Mouse (Mus musculus): ENCODE measurements around the gene Kat2a.
A peak's percentile ranks its signal among the peaks of the same experiment; 100 is the strongest.

Gene Kat2a

DNA sequence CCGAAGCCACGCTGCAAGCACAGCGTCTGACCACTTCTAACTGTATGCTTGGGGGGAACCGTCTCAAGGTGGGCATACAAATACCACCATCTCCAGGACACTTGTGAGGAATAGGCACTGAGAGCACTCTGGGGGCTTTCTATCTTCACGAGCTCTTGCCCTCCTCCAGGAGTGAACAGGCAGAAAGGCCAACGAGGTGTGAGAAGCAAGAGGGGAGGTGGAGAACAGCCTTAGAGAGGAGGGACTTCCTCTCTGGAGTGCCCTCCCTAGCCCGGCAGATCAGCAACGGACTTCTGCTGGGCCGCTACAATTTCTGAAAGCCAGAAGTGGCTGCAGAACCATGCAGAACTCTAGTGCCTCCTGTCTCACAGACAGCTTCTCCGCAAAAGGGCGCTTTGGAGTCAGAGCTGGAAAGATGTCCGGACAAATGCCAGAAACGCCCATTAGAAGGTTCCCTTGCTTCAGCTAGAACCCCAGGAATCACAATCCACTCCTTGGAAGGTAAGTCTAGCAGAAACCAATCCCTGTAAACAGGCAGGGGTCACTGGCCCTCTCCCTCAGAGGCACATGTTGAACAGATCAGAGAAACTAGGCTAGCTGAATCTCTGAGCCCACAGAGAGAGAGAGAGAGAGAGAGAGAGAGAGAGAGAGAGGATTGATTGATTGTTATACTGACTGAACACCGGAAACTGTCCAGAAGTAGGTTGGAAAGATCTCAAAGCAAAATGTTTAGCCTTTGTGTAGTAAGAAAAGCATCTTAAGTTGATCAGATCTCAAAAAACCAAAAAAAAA, 23.9 kb upstream of the Kat2a start:
- no peak for DNase-seq (ENCODE audit: low spot score)

DNA sequence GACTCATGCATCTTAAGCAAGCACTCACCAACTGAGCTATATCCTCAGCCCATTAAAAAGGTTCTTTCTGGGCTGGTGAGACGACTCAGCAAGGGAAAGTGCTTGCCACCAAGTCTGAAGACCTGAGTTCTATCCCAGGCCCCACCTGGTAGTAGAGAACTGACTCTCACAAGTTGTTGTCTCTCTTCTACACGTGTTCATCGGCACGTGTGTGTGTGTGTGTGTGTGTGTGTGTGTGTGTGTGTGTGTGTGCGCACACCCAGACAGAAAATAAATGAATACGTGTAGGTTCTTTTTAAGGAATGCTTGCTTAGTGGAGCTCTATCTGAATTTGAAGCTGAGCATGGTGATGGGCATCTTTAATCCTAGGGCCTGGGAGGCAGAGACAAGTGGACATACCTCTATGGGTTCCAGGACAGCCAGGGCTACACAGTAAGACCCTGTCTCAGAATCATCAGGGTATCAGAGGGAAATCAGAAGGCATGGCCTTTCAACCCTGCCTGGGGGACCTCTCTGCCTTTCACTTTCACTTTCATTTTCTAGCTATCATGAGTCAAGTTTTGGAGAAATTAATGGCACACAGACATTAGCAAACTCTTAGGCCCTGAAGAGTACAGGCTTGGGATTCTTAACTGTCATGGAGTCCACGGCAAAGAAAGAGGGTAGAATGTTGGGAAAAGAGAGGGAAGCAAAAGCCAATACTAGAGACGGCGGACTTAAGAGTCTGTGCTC, 23.0 kb upstream of the Kat2a start:
- no peak for DNase-seq (ENCODE audit: low spot score)

DNA sequence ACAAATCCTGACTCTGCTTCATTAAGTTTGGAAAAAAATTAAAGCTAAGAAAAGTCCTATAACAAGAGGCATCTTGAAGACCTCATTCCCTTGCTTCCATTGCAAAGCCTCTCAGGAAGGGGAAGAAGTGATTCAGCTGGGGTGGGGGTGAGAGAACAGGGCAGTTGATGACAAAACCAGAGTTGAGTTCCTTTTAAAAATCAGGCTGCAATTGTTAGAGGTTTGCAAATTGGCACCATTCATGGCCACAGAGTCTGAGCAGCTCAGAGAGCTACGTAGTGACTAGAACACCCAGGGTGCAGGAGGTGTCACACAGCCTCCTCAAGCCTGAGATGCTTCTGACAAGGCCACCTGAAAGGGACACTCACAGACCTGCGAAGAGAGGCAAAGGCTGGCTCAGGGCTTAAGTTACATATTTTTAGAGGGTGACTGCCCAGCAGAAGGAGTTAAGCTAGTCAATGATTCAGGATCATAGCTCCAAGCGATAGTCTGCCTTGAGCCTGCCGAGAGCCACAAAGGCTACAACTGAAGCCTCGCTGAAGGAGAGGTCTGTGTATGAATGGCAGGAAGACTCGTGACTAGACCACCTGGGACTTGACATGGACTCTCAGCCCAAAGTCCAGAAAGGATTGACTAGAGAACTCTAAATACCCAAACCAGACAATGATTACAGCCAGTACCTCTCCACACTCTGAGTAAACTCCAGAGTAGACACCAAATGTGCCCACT, 18.4 kb upstream of the Kat2a start:
- no peak for DNase-seq (ENCODE audit: low spot score)

GRCm38 (mm10) chr11:100729976-100730375, 17.7 kb upstream of the Kat2a start:
- DNase-seq (ENCODE audit: low spot score) = no peak

- no peak for DNase-seq (ENCODE audit: low spot score)
Observed at GRCm38 (mm10) chr11:100728601-100729000, 16.3 kb upstream of the Kat2a start.

DNA sequence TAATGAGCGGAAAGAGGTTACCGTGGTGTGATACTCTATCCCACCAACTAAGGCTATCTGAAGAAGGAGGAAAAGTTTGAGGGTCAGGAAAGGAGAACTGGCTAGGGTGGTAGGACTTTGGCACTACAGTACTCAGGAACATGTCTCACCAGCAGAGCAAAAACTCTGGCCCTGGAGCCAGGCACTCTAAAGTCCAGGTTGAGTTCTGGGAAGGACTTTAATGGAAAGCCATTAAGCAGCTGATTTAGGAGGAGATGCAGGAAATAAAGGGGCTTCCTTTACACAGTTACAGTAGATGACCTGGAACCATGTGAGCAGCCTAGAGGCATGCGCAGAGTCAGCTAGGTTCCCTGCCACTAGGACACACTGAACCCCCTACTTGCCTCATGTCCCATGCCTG, 14.9 kb upstream of the Kat2a start:
- no peak for DNase-seq (ENCODE audit: low spot score)

DNA sequence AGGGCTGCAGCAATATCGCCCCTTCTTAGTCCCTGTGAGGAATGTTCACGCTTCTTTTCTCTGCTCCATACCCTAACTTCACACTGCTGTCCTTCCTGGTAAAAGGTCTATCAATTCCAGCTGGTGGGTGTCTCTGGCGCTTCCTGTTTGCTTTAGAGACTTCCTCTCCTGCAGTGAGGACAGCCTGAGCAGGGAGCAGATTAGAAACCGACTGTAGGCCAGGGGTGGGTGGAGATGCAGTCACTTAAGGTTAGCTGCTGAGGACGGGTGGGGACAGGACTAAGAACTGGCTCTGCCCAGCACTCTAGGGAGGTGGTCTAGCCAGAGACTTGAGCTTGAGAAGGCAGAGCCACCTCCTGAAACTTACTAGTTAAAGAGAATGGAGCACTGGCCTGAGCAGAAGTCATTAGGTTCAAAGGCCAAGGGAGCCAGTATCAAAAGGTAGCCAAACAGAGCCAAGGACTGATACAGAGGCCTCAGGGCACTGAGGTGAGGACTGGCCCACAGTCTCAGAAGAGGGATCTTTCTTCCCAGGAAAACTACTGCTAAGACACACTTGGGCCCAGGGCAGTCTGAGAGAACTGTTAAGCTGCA, 12.8 kb upstream of the Kat2a start:
- no peak for DNase-seq (ENCODE audit: low spot score)

DNA sequence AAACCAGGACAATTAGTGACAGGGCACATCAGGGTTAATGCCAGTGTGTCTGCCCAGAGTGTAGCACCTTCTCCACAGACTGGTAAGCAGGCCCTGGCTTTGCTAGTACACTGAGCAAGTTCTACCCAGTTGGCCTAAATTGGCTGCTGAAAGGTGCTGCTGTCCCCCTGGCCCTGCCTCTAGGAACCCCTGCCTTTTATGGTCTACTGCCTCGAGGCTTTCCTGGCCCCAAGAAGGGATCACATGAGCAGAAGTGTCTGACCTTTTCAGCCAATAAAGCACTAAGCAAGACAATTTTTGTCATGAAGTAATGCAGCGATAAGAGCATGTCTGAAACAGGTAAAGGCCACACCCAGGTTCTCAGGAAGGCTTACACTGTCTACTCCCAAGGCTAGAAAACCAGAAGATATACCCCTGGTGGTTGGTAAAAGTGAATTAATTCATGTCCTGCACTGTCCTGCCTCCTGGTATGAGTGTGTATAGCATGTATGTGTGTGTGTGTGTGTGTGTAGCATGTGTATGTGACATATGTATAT, 10.3 kb upstream of the Kat2a start:
- no peak for DNase-seq (ENCODE audit: low spot score)

GRCm38 (mm10) chr11:100721776-100722492, 9.7 kb upstream of the Kat2a start:
- no peak for DNase-seq (ENCODE audit: low spot score)

DNA sequence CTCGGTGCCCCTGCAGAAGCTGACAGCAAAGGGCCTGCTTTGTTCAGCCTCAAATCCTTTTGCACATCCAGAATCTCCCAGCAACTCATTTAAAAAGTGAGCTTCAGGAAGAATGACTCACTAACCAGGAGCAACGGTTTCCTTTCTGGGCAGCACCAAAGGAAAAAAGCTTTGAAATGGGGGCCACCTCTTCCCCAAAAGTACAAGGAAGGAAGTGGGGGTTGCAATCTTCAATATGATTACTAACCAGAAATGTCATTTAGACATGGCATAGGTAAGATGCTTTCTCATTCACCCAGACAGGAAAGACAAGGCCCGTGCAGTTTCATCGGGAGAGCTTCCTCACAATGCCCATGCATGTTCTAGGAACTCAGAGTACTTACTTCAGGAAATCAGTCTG, 9.0 kb upstream of the Kat2a start:
- DNase-seq (ENCODE audit: low spot score) = no peak

DNA sequence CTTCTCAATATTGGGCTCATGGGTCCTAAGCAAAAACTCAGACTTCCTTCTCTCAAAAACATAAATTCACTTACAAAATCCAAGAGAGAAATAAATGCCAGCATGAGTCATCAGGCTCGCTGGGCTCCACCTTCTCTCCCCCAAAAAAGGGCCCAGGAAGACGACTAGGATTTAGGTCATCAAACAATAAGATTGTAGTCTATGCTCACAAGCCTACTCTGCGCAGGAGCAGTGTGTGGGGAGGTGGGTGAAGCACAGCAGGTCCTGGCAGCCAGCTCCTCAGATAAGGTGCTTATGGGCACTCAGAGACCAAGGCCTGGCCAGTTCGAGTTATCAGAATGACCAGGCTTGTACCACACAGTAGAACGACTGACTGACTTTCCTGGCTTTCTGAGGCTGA, 8.1 kb upstream of the Kat2a start:
- no peak for DNase-seq (ENCODE audit: low spot score)

DNA sequence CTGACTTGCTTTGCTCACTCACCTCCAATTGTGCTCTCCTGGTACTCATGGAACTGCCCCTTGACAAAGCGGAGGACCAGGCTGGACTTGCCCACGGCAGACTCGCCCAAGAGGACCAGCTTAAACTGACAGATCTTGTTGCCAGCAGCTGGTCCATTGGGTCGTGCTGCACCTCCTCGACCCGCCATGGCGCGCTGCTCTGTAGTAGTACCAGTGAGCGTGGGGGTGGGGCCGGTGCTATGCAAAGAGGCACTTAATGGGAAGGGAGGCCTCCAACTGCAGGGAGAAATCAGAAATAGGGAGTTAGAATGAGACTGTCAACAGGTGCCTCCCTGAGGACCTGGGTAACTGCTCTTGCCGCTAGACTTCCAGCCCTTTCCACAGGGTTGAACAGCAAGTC, 7.6 kb upstream of the Kat2a start:
- DNase-seq (ENCODE audit: low spot score) = no peak

DNA sequence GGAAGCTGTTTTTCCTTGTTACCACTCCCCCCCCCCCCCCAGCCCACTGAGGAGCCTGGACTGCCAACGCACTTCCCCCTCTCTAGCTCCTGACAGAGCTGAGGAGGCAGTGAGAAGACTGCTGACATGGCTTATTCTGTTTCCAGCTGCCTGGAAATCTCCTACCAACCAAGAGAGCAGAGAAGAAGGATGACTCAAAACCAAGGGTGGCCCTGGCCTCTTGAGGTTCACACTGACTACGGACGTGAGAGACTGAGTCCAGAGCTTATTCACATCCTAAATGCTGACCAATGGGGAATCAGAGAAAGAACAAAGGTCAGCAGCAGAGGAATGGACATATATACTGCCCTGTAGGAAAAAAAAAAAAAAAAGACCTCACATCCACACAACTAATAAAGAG, 7.0 kb upstream of the Kat2a start:
- no peak for DNase-seq (ENCODE audit: low spot score)

DNA sequence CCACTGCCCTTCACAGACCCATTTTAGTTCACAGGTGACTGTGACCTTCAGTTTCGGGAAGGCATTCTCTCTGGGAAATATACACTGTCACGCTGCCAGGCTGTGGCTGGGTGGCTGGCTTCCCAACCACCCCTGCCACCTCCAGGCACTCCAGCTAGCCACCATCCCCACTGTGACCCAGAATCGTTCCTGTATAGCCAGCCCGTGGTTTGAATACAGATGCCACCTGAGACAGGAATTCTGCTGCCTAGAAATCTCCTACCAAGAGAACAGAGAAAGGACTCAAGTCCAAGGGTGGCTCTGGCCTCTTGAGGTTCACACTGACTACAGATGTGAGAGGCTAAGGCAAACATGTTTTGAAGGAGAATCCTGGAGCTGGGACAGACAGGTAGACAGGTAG, 6.6 kb upstream of the Kat2a start:
- no peak for DNase-seq (ENCODE audit: low spot score)

- DNase-seq (ENCODE audit: low spot score) = no peak
Observed at GRCm38 (mm10) chr11:100718462-100718861, 6.2 kb upstream of the Kat2a start.

- no peak for DNase-seq (ENCODE audit: low spot score)
Observed at GRCm38 (mm10) chr11:100716649-100717048, 4.4 kb upstream of the Kat2a start.

- no peak for DNase-seq (ENCODE audit: low spot score)
Observed at GRCm38 (mm10) chr11:100714948-100715347, 2.7 kb upstream of the Kat2a start.

GRCm38 (mm10) chr11:100714534-100714915, 2.3 kb upstream of the Kat2a start:
- DNase-seq (ENCODE audit: low spot score) = peak; percentile 63

DNA sequence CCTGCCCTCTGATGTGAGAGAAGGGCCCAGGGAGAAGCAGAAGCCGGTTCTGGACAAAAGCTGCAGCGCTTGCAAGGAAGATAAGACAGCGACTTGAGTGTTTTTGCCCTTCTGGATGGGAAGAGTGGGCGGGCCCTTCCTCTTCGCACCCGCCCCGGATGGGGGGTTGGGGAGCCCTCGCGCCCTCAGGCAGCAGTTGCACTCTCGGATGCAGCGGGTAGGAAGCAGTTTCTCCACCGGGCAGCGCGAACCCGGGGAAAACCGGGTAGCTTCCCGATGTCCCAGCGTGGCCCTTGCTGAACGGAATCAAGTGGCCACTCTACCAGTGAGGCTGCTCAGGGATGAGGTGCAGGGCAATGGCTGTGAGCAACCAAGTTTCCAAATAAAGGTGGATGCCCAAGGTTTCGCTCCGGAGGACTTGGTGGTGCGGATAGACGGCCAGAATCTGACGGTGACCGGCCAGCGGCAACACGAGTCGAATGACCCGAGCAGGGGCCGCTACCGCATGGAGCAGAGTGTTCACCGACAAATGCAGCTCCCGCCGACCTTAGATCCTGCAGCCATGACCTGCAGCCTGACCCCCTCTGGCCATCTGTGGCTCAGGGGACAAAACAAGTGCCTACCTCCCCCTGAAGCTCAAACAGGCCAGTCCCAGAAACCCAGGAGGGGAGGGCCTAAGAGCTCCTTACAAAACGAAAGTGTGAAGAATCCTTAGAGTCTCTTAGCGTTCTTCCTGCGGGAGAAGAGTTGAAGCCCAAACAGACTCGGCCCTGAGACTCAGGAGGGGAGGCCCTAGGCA, 1.7 kb upstream of the Kat2a start, which contains the start of gene Hspb9:
TSS of gene Hspb9 (plus strand) at position 116 of the 799 bp plus-strand sequence.
- peak; percentile 56 for DNase-seq (ENCODE audit: low spot score)

- no peak for DNase-seq (ENCODE audit: low spot score)
Observed at GRCm38 (mm10) chr11:100713174-100713573, 909 bp upstream of the Kat2a start.

DNA sequence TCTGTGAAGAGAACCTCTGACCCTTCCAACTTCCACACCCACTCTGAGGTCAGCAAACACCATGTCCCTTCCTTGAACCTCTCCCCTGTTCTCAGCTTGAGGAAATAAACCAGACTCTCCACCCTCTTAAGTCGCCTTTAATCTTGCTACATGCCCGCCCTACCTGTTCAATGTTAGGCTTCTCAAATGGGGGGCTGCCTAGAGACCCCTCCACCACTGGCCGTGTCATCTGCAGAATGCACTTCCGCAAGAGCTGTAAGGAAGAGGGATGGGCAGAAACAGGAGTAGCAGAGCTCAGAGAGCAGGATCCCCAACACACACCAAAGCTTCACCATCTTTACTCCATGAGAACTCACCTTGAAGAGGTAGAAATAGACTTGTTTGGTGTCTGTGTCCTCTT, 1.3 kb downstream of the Kat2a start:
- DNase-seq (ENCODE audit: low spot score) = no peak
